Mouse (Mus musculus): ENCODE results near the gene Olfr449. TPM values are rescaled to one million over a fixed set of nuclear protein-coding genes. Genes with fewer than 3 reads are reported as not detected.

Gene Olfr449
- total and polyA plus RNA-seq, 3 experiments, result not detected

- Histone ChIP-seq H3K9me3 (replicated peaks; ENCODE audit: low read length) (no peaks in the 10 kb centered on the region), H3K27me3 (replicated peaks) (no peaks in the 10 kb centered on the region), H3K4me1 (ENCODE audit: control insufficient read depth in 1 of 2, insufficient read depth in 2 of 2) (no peaks in the 10 kb centered on the region), H3K36me3 (replicated peaks in 1 of 2; ENCODE audit: control insufficient read depth in 1 of 2, insufficient read depth in 1 of 2, low read length in 1 of 2) (no peaks in the 10 kb centered on the region), H3K27ac (ENCODE audit: insufficient read depth, low read depth) (no peak within 1 kb of the TSS), H3K9ac (ENCODE audit: insufficient read depth, low read depth) (no peak within 1 kb of the TSS), H3K4me2 (ENCODE audit: insufficient read depth, low read depth, poor library complexity, severe bottlenecking) (no peak within 1 kb of the TSS), H3K79me2 (replicated peaks; ENCODE audit: control insufficient read depth, extremely low read depth, insufficient read depth, poor library complexity, severe bottlenecking) (no peaks in the 10 kb centered on the region), H3K4me3 (replicated peaks in 1 of 3; ENCODE audit: low read depth in 2 of 3, low read length in 2 of 3, poor library complexity in 1 of 3) (no peak within 1 kb of the TSS)
- dilution Hi-C loops (cut with MboI; ENCODE audit: extremely low pct_ligation_motif_present, extremely low pct_unique_long_range_greater_than_20kb, low sequenced_read_pairs) (no loop called here), in situ Hi-C loops (cut with MboI; ENCODE audit: low pct_ligation_motif_present, low pct_unique_long_range_greater_than_20kb, low sequenced_read_pairs) (no loop called here)
- DNase-seq (ENCODE audit: extremely low read depth), result no peak
- TF ChIP-seq SIN3A (IDR thresholded peaks at IDR 0.05; ENCODE audit: low read length), result no peak
These were observed 22.5 kb upstream of the Olfr449 start, which contains the start of gene Olfr450 for GRCm38 (mm10) chr6:42811639-42812038. Gene Olfr450, plus strand, starts transcription at chr6:42811939.

GRCm38 (mm10) chr6:42860222-42860819 lies 26.1 kb downstream of the Olfr449 start:
- dilution Hi-C loops (cut with MboI; ENCODE audit: extremely low pct_ligation_motif_present, extremely low pct_unique_long_range_greater_than_20kb, low sequenced_read_pairs) (no loop called here), in situ Hi-C loops (cut with MboI; ENCODE audit: low pct_ligation_motif_present, low pct_unique_long_range_greater_than_20kb, low sequenced_read_pairs) (no loop called here)
- H3K27ac ChIP-seq (ENCODE audit: insufficient read depth, low read depth), result no peak overlapping the region
- H3K79me2 ChIP-seq (replicated peaks; ENCODE audit: control insufficient read depth, extremely low read depth, insufficient read depth, poor library complexity, severe bottlenecking), result no peaks in the 10 kb centered on the region
- no peaks in the 10 kb centered on the region for H3K4me1 ChIP-seq (ENCODE audit: control insufficient read depth in 1 of 2, insufficient read depth in 2 of 2)
- no peak overlapping the region for H3K9ac ChIP-seq (ENCODE audit: insufficient read depth, low read depth)
- no peaks in the 10 kb centered on the region for H3K36me3 ChIP-seq (replicated peaks in 1 of 2; ENCODE audit: control insufficient read depth in 1 of 2, insufficient read depth in 1 of 2, low read length in 1 of 2)
- no peaks in the 10 kb centered on the region for H3K27me3 ChIP-seq (replicated peaks)
- no peaks in the 10 kb centered on the region for H3K9me3 ChIP-seq (replicated peaks; ENCODE audit: low read length)
- no peak overlapping the region for H3K4me3 ChIP-seq (replicated peaks in 1 of 3; ENCODE audit: low read depth in 2 of 3, low read length in 2 of 3, poor library complexity in 1 of 3)
- DNase-seq (ENCODE audit: extremely low read depth), result peak; percentile 66
- TF ChIP-seq RAD21 (IDR thresholded peaks at IDR 0.05; ENCODE audit: low read depth, low read length) (peak; percentile 66), CTCF (conservative IDR thresholded peaks at IDR 0.05 in 1 of 2, IDR thresholded peaks at IDR 0.05 in 1 of 2; ENCODE audit: low read depth in 2 of 2, low read length in 2 of 2) (peak; percentile 49 to 70; a peak in 3 of 4 replicates), SMC3 (IDR thresholded peaks at IDR 0.05; ENCODE audit: low read depth, low read length) (peak; percentile 42), ZNF384 (IDR thresholded peaks at IDR 0.05; ENCODE audit: low read depth, low read length) (peak; percentile 88), SIN3A (IDR thresholded peaks at IDR 0.05; ENCODE audit: low read length) (no peak)
- no peak overlapping the region for H3K4me2 ChIP-seq (ENCODE audit: insufficient read depth, low read depth, poor library complexity, severe bottlenecking)

GRCm38 (mm10) chr6:42869695-42870094 lies 35.5 kb downstream of the Olfr449 start:
- H3K9ac ChIP-seq (ENCODE audit: insufficient read depth, low read depth), result no peak overlapping the region
- in situ Hi-C loops (cut with MboI; ENCODE audit: low pct_ligation_motif_present, low pct_unique_long_range_greater_than_20kb, low sequenced_read_pairs) (no loop called here), dilution Hi-C loops (cut with MboI; ENCODE audit: extremely low pct_ligation_motif_present, extremely low pct_unique_long_range_greater_than_20kb, low sequenced_read_pairs) (no loop called here)
- no peak for DNase-seq (ENCODE audit: extremely low read depth)
- no peak overlapping the region for H3K4me3 ChIP-seq (replicated peaks in 1 of 3; ENCODE audit: low read depth in 2 of 3, low read length in 2 of 3, poor library complexity in 1 of 3)
- H3K9me3 ChIP-seq (replicated peaks; ENCODE audit: low read length), result no peaks in the 10 kb centered on the region
- no peaks in the 10 kb centered on the region for H3K4me1 ChIP-seq (ENCODE audit: control insufficient read depth in 1 of 2, insufficient read depth in 2 of 2)
- no peak for TF ChIP-seq CHD2 (IDR thresholded peaks at IDR 0.05; ENCODE audit: low read length)
- no peak for TF ChIP-seq CTCF (conservative IDR thresholded peaks at IDR 0.05 in 1 of 2, IDR thresholded peaks at IDR 0.05 in 1 of 2; ENCODE audit: low read depth in 2 of 2, low read length in 2 of 2)
- TF ChIP-seq HCFC1 (IDR thresholded peaks at IDR 0.05; ENCODE audit: low read depth, low read length), result no peak
- TF ChIP-seq RCOR1 (conservative IDR thresholded peaks at IDR 0.05; ENCODE audit: low read depth, low read length), result no peak
- no peak for TF ChIP-seq KAT2A (IDR thresholded peaks at IDR 0.05; ENCODE audit: insufficient replicate concordance, low read length)
- TF ChIP-seq MAX (IDR thresholded peaks at IDR 0.05; ENCODE audit: low read length), result no peak
- no peak for TF ChIP-seq UBTF (IDR thresholded peaks at IDR 0.05; ENCODE audit: low read depth, low read length)
- no peak for TF ChIP-seq CHD1 (IDR thresholded peaks at IDR 0.05; ENCODE audit: low read depth, low read length)
- no peak for TF ChIP-seq TBP (conservative IDR thresholded peaks at IDR 0.05; ENCODE audit: low read depth, low read length)
- no peak for TF ChIP-seq TCF12 (IDR thresholded peaks at IDR 0.05; ENCODE audit: low read depth, low read length)
- no peak for TF ChIP-seq RAD21 (IDR thresholded peaks at IDR 0.05; ENCODE audit: low read depth, low read length)
- no peak for TF ChIP-seq E2F4 (IDR thresholded peaks at IDR 0.05; ENCODE audit: insufficient replicate concordance, low read depth, low read length)
- TF ChIP-seq POLR2A (IDR thresholded peaks at IDR 0.05; ENCODE audit: low read depth, low read length), result no peak
- no peak for TF ChIP-seq POLR2AphosphoS2 (IDR thresholded peaks at IDR 0.05; ENCODE audit: low read depth, low read length)
- TF ChIP-seq SIN3A (IDR thresholded peaks at IDR 0.05; ENCODE audit: low read length), result no peak
- TF ChIP-seq ZNF384 (IDR thresholded peaks at IDR 0.05; ENCODE audit: low read depth, low read length), result no peak
- TF ChIP-seq USF1 (IDR thresholded peaks at IDR 0.05; ENCODE audit: low read depth, low read length), result no peak
- no peak for TF ChIP-seq ELF1 (IDR thresholded peaks at IDR 0.05; ENCODE audit: low read depth, low read length)
- H3K36me3 ChIP-seq (replicated peaks in 1 of 2; ENCODE audit: control insufficient read depth in 1 of 2, insufficient read depth in 1 of 2, low read length in 1 of 2), result no peaks in the 10 kb centered on the region
- no peak overlapping the region for H3K4me2 ChIP-seq (ENCODE audit: insufficient read depth, low read depth, poor library complexity, severe bottlenecking)
- H3K27me3 ChIP-seq (replicated peaks), result no peaks in the 10 kb centered on the region
- no peaks in the 10 kb centered on the region for H3K79me2 ChIP-seq (replicated peaks; ENCODE audit: control insufficient read depth, extremely low read depth, insufficient read depth, poor library complexity, severe bottlenecking)
- no peak overlapping the region for H3K27ac ChIP-seq (ENCODE audit: insufficient read depth, low read depth)
